Mouse (Mus musculus): Measurements from ENCODE around the gene Rflnb.
"Not testable (repeated sequence)": the region's sequence is repeated elsewhere in the genome, so short reads cannot be mapped to it uniquely, and the experiment has no call there.

The Rflnb gene

DNA sequence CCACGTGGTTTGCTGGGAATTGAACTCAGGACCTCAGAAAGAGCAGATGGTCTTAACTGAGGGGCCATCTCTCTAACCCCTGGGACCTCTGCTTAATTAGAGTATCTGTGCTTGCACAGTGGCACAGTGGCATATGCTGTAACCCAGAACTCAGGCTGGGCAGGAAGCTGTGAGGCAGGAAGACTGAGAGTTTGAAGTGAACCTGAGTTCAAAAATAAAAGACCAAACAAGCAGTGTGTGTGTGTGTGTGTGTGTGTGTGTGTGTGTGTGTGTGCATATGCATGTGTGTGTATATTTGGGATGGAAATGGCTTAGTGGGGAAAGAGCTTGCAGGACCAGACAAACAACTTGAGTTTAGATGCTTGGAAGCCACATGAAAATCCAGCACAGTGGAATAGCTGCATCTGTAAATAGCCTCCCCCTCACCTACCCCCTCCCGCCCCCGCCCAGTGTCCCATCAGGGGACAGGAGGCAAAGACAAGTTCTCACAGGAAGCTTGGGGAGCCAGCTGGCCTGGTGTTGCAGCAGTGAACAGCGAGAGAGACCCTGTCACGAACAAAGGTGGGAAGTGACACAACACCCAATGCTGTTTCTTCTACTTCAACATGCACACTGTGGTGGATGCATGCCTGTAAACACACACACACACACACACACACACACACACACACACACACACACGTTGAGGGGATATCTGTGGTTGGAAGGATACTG, 10.2 kb upstream of the Rflnb start:
- DNase-seq (ENCODE audit: low spot score in 2 of 2), result no peak

DNA sequence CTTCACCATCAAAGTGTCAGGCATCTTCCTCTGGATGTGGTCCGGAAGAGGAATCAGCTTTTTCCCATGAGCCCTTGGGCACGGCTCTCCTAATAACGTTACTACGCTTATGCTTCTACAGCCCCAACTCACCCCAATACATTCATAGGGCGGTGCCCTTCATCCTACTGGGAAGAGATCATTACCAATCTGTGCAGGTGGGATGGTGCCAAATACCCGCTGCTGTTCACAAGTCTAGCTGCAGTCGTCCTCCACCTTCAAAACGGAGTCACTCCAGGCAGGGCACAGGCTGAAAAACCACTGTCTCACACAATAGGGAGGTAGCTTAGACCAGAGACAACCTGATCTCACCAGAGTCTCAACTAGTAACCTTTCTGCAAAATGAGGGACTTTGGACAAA, 7.6 kb upstream of the Rflnb start:
- DNase-seq (ENCODE audit: low spot score in 2 of 2), result no peak

DNA sequence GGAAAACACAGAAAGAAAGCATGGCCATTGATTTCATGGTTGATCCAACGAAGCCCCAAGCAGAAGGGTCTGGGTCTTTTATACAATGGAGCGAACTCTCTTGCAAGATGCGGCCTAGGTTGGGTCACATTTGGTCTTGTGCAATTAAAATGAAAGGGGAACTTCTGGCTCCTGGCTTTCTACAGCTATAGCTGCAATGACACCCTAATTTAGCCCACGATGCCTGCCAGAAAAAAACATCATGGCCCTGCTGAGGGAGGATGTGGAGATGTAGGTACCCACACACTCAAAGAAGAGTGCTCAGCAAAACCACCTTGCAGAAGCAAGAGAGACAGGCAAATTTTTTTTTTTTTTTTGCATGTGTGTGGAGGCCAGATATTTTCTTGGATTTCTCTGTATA, 6.3 kb upstream of the Rflnb start:
- DNase-seq (ENCODE audit: low spot score in 2 of 2), result no peak

DNA sequence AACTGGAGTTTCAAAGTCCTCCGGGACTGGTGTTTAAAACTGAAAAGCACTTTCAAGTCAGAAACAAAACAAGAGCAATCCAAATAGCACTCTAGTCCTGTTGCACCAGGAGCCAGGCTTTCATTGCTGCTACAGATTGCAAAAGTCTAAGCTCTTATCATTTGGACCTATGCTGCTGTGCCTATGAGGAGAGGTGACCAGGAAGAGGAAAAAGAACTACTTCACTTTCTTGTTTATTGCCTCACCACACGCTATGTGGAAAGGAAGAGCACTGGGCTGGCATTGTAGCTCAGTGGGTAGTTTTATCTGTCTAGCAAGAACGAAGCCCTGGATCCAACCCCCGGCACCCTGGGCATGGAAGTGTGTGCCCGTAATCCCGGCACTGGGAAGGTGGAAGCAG, 5.8 kb upstream of the Rflnb start:
- no peak for DNase-seq (ENCODE audit: low spot score in 2 of 2)

DNA sequence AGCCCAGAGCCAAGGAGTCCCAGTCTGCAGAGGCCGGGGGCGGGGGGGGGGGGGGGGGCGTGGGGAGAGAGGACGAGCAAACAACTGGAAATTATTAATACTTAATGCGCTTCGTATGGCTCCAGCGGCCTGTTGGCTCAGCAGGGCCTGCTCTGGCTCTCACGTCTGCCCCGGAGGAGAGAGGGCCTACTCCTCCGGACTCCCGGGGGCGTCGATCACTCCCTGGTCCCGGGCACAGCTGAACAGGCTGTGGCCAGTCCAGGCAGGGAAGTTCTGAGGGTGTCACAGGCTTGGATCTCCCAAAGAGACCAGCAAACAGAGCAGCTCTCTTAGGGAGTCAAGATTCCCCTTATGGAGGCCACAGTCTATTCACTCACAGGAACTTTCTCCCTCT, 487 bp upstream of the Rflnb start:
- DNase-seq (ENCODE audit: low spot score in 2 of 2), result no peak

DNA sequence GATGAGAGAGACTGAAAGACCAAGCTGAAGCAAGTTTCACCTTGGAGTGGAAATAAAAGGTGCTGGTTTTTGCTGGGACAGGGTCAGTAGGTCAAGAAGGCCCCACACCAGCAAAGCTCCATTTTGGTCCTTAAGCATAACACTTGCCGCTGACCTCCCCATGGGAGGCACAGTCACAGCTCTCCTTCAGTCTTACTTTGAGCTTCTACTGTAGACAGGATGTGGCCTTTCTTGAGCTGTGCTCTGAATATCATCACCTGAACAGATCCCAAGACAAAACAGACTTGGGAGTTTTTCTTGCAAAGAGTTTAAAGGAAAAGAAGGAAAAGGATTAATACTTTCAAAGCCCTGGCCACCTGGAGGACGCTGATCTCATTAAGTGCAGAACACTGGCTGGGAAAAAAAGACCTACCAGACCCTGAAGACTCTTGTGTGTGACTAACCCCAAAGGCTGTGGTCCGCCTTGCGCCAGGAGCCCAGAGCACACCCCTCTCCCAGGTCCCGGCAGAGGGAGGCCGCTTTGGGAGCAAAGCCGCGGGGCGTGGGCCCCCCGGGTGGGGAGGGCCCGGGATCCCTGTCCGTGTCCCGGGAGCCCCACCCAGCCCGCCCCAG, 949 bp downstream of the Rflnb start:
- DNase-seq (ENCODE audit: low spot score in 2 of 2), result no peak

DNA sequence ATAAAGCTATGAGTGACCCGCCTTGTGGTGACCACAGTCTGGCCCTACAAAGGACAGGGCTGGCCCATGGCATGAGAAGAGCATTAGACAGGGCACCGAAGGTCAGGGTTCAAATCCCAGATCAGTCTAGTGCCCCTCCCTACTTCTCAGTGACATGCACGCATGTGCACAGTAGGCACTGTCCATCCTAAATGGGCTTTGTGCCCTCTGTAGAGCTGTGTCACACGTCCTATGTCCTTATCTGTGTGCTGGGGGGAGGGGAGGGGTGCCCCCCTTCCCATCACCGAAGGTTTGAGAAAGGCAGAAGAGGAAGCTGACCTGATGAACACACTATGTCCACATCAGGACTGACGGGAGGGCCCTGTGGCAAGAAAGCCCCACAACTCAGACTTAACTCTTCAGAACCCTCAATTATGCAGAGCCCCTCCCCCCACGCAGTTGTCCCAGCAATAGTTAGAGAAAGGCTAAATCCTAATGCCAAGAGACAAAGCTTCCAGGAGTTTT, 2.5 kb downstream of the Rflnb start:
- no peak for DNase-seq (ENCODE audit: low spot score in 2 of 2)

DNA sequence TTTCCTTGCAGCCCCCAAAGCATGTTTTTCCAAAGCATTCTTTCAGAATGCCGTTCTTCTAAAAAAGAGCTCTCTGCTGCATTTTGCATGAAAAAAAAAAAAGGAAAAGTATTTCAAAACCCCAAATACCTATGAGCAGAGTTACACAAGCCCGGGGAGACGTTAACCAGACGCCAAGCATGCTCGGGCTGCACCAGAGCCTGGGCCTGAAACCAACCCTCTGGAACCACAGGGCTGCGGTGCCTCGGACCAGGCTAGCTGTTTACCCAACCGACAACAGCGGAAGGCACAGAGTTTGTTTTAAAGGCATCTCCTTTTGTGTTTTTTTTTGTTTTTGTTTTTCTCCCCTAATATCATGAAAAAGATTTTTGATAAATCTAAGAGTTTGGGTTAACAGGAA, 6.7 kb downstream of the Rflnb start:
- DNase-seq (ENCODE audit: low spot score in 2 of 2), result no peak

DNA sequence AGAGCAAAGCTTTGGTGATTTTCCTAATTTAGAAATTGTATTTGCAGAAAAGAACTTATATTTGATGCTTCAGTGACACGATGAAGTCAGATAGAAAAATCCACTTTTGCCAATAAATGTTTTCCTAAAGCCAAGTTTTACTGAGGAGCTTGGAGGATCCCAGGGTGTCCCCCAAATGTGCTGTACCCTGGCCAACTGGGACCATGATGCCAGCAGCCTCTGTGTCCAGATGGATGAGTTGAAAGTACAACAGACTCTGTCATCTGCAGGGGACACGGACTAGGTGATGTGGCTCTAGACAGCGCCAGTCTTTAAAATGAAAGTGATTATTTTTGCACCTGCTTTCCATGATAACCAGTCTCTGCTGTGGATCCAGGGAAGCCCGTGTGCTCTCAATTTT, 7.7 kb downstream of the Rflnb start:
- no peak for DNase-seq (ENCODE audit: low spot score in 2 of 2)

DNA sequence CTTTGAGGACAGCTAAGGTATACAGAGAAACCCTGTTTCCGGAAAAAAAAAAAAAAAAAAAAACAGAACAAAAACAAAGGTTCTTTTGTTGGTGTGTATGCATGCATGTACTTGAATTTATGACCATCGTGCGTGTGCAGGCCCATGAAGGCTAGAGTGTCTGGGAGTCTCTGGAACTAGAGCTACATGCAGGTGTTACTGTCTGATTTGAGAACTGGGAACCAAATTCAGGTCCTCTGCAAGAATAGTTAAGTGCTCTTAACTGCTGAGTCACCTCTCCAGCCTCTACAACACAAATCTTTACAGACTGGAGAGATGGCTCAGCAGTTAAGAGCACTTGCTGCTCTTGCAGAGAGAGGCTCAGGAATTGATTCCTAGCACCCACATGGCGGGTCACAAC, 11.8 kb downstream of the Rflnb start:
- DNase-seq (ENCODE audit: low spot score in 2 of 2), result no peak

DNA sequence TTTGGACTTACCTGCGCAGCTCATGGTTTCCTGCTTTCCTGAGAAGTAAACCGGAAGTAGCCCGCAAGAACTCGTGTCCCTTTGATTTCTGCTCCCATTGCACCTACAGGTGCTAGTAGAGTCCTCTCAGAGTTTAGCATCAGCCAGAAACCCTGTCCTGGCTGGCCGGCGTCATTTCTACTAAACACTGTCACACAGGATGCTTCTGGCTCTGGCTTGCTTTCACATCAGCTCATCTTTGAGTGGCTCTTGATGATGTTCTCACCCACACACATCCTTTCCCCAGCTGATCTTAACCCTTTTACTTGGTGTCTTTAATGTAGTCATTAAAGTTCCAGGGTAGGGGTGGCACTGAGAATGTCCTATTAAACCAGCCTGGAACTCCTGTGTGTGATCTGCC, 12.3 kb downstream of the Rflnb start:
- DNase-seq (ENCODE audit: low spot score in 2 of 2), result no peak

DNA sequence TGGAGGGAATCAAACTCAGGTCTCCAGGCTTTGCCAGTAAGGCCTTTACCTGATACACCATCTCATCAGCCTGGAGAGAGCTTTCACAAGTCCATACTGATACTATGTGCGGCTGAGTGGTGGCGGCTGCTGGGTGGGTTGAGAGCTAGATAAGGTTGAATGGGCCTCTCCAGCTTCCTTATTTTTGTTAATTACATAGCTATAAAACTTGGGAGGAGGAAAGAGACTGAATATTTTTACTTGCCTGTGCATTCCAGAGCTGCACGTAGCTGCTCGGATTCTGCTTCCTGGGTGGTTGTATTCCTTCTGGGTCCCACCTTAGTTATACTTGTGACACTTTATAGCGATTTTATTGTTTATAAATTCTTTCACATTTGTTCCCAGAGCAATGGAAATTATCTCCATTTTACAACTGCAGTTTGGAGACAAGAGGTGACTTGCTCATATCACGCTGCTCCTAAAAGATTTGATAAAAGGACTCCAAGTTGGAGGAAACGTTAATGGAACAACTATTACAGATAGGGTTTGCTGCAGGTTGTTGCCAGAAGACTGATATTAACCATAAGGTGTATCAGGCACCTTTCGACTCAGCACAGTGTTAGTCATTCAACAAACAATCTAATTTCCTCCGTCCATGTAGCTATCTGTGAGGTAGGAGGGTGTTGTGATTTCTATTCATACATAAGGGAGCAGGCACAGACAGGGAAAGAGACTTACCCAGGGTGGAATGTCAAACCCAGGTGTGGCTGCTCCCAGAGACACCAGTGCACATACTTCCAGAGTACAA, 16.6 kb downstream of the Rflnb start:
- no peak for DNase-seq (ENCODE audit: low spot score in 2 of 2)

DNA sequence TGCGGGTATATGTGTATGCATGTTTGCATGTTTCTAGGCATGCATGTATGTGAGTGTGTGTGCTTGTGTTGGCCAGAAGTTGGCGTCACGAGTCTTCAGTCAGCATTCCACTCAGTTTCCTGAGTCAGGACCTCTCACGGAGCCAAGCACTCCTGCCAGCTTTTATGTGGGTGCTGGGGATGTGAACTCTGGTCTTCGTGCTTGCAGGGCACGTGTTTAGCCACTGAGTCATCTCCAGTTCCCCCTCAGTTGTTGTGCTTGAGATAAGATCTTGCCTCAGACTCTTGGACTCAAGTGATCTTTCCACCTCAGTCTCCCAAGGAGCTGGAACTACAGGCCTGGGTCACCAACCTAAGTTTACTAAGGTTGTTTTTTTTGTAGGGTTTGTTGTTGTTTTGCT, 18.5 kb downstream of the Rflnb start:
- DNase-seq (ENCODE audit: low spot score in 2 of 2), result no peak

DNA sequence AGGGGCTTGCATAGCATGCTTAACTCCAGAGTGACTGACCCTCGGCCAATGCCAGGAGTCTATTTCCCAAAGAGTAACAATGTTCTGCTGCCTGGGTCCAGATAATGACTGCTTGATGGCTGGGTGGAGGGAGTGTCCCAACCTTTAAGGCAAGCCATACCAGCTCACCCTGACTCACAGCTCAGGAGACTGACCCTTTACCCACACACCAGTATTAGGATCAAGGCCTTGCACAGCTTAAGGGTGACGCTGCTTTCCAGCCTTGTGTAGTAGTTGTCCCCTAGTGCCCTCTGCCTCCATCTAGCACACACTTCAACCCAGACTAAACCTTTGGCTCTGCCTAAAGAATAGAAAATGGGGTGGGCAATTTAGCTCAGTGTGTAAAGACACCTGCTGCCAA, 19.4 kb downstream of the Rflnb start:
- DNase-seq (ENCODE audit: low spot score in 2 of 2), result no peak

DNA sequence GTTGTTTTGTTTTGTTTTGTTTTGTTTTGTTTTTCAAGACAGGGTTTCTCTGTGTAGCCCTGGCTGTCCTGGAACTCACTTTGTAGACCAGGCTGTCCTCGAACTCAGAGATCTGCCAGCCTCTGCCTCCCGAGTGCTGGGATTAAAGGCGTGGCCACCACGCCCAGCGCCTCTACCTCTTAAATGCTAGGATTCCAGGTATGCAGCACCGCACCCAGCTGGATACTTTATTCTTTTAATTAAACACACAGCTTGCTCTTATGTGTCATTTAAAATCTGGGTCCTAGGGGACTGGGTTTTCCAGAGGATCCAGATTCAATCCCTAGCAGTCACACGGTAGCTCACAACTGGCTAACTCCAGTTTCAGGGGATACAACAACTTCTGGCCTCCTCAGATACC, 23.3 kb downstream of the Rflnb start:
- DNase-seq (ENCODE audit: low spot score in 2 of 2), result not testable (repeated sequence)

DNA sequence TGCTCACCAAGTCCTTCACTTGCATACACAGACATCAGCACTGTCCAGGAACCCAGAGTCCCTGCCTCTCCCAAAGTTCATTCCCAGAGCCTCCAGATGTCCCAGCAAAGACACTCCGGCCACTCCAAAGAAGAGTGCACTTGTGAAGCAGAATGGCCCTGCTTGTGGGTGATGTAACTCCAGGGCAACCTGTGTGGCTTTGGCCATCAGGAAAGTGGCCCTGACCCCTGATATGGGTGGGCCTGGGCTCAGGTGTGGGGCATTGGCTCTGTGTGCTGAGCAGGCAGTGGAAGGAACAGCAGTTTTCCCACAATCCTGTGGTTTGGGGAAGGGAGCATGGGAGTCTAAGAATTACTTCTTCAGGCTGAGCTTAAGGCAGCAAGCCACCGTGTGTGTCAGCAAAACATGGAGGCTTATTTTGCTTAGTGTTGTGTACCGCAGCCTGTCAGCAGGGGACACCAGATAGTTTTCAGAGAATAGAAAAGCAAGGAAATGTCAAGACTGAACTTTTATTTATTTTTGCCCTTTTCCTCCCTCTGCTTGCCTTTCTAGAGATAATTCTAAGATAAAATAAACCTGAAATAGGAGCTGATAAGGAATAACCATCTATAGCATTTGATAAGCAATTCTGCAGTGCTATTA, 26.2 kb downstream of the Rflnb start:
- peak in 1 of 2 experiments; percentile 40 for DNase-seq (ENCODE audit: low spot score in 2 of 2)

DNA sequence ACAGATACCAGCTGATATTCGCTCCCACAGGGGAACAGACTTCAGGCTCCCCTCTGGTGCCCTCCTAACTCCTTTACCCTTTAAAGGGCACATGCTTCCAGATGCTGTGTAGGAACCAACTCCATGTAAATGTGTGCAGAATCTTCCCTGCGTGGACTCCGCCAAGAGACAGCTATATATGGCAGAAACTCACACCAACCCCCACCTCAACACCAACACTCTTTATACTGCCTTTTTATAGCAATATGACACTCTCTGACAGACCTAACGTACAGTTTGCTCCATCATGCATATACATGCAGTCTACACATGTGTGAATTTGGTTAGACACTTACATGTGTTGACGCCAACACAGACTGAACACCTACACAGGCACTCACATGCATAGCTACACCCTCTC, 26.9 kb downstream of the Rflnb start:
- DNase-seq (ENCODE audit: low spot score in 2 of 2), result peak in 1 of 2 experiments; percentile 39

DNA sequence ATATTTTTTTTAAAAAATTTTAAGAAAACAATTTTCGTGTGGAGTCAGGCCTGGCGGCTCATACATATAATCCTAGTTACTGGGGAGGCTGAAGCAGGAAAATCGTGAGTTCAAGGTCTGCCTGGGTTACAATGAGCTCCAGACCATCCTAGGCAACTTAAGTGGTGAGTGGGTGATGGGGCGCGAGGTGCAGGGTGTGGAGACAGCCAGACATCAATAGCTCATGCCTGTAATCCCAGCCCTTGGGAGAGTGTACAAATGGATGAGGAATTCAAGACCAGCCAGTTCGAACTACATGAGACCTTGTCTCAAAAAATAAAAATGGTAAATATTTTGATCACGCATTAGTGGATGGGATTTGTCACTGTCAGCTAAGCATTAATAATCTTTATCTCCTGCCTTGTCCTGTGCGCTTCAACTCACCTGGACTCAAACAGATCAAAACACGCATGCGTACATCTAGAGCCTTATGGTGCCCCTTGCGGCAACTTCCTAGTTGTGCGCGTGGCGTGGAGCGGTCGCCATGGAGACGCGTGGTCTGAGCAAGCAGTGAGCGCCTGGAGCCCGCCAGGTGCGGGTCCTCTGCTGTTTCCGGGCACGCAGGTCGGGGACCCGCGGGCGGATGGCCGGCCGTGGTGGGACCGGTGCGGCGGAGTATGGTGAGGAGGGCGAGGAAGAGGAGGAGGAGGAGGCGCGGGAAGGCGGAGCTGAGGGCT, 28.0 kb downstream of the Rflnb start, which contains the start of gene 1700016K19Rik:
TSS of gene 1700016K19Rik (plus strand) at position 473 of the 716 bp plus-strand sequence.
- DNase-seq (ENCODE audit: low spot score in 2 of 2), result peak; percentile 90 to 92

DNA sequence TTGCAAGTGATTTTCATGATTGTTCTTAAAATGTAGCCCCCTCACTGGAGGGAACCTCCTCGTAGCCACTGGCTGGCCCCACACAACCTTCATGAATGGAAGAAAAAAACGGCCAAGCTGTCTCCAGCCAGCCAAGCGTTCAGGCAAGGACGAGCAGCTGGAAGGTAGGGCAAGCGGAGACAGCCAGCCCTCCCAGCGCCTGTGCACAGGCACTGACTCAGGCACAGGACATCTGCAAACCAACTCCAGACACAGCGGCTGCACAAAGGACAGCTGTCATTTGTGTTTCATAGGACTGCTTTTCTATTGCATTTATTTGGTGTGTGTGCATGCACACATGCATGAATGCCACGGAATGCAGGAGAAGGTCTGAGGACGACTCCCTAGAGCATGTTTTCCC, 33.2 kb downstream of the Rflnb start:
- DNase-seq (ENCODE audit: low spot score in 2 of 2), result no peak

DNA sequence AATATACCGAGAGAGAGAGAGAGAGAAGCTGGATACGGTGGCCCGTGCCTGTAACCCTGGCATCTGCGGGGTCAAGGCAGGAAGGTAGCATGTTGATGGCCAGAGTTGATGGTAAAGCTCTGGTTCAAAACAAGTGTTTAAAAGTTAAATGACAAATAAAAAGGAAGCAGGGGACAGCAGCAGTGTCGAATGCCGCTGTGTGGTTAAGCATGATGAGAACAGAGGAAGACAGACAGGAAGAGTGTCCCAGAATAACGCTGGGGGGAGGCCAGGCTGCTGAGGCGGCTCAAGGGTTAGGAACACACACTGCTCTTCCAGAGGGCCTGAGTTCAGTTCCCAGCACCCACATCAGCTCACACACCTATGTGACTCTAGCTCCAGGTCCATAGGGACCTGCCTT, 35.1 kb downstream of the Rflnb start:
- no peak for DNase-seq (ENCODE audit: low spot score in 2 of 2)

DNA sequence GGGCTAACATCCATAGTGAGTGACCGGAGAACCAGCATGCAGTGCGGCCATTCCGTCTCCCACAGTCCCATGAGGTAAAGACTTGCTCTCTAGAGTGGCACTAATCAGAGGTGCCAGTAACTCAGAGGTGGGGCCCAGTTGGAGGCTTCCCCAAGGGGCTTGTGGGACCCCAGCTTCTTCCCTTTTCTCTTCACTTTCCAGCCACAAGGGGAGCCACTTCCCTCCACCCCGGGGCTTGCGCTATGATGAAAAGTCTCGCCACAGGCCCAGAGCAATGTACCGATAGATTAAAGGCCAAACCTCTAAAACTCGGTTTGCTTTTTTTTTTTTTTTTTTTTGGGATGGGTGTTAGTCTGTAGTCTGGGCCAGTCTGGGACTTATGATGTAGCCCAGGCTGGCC, 35.7 kb downstream of the Rflnb start:
- DNase-seq (ENCODE audit: low spot score in 2 of 2), result no peak

Data from right cerebral cortex, postnatal 10 days (tissue).